Mouse (Mus musculus) E14TG2a.4 (cell line): ENCODE results near the gene Picalm.

Experiments used
- CTCF ChIP-seq: conservative IDR thresholded peaks from 2 replicates; pipeline ENCODE4 v1.5.1; 2014; ENCODE audit warnings: low read length
- NANOG ChIP-seq: IDR thresholded peaks from 2 replicates; pipeline ENCODE4 v1.6.1; 2014; ENCODE audit warnings: borderline replicate concordance, low read length, mixed read lengths
- POU5F1 ChIP-seq: IDR thresholded peaks from 2 replicates; pipeline ENCODE4 v1.6.1; 2014; ENCODE audit warnings: low read length, borderline replicate concordance

DNA sequence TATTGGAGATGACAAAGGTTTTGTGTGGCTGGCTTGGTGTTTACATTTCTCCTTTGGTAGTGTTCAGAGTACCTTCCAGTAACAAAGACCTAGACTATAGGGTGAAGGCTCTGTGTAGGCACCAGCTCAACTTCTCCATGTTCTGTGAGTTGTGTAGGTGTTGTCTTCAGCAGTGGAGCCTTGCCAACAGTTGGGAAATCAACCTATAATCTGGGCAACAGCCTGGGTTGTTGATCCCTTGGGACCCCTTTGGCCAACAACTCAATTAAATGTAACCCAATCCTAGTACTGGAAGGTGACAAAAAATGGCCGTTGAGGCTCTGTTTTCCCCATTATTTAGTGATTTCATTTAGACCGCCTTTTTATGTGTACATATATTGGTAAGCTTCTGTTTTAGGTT, 80.1 kb downstream of the Picalm start:
- TF ChIP-seq CTCF (no peak), POU5F1 (no peak), NANOG (no peak)
